ENCODE assay signal across 8 mouse cellular contexts in the genomic region with DNA sequence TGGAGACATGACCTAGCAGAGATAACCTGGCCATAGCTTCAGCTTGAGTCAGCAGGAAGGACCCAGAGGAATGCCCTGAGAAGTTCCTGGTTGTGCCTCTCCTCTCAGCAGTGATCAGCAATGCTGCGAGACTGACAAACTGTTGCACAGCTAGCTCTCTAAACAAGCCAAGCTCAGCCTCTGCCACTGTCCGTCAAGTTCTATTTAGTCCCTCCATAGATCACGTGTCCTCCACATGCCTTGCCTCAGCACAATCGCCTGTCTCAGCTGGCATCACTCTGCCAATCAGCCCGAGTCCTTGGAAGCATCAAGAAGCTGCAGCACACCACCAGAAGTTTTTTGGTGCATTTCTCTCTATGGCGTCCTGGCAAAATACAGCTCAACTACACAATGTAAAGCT. TPM values are rescaled to one million over a fixed set of nuclear protein-coding genes. Genes with fewer than 3 reads are reported as not detected.
DNase-seq lines count a peak whose midpoint lies in the region; ATAC-seq and TF ChIP-seq lines count a peak whose summit lies in the region.

No protein-coding gene starts in this region.

- ATAC-seq in hindbrain, embryonic 16.5 days = no peak
- peak; percentile 25 for ATAC-seq in Patski
- ATAC-seq in forebrain, embryonic 12.5 days (ENCODE audit: low FRiP score) = peak; percentile 46; the same call in 1 of the 2 replicates
- peak; percentile 27; the same call in 1 of the 2 replicates for ATAC-seq in midbrain, embryonic 11.5 days (ENCODE audit: low FRiP score)

- H3K9me3 ChIP-seq in hindbrain, embryonic 10.5 days = no peaks in the 10 kb centered on the region
- H3K9me3 ChIP-seq in hindbrain, embryonic 16.5 days (ENCODE audit: control insufficient read depth, low read length) = no peaks in the 10 kb centered on the region
- H3K9me3 ChIP-seq in forebrain, embryonic 12.5 days = no peaks in the 10 kb centered on the region
- no peaks in the 10 kb centered on the region for H3K9me3 ChIP-seq in midbrain, embryonic 11.5 days (ENCODE audit: control insufficient read depth, low read length)

- no peak overlapping the region for H3K27ac ChIP-seq in hindbrain, embryonic 10.5 days
- H3K27ac ChIP-seq in hindbrain, embryonic 16.5 days (ENCODE audit: low read depth, low read length) = no peak overlapping the region
- H3K27ac ChIP-seq in forebrain, embryonic 12.5 days = no peak overlapping the region
- H3K27ac ChIP-seq in midbrain, embryonic 11.5 days (ENCODE audit: low read depth, low read length) = no peak overlapping the region

- no peak for DNase-seq in hindbrain, embryonic 10.5 days (ENCODE audit: low spot score)
- DNase-seq in Patski (ENCODE audit: low read depth, low spot score) = no peak
- peak; percentile 83 for DNase-seq in midbrain, embryonic 11.5 days (ENCODE audit: low spot score, missing footprints)
- DNase-seq in B cell, adult 2 months = no peak
- DNase-seq in frontal cortex, postnatal 36 days (ENCODE audit: low spot score in 2 of 2) = no peak
- DNase-seq in adrenal gland, adult 8-10 months = no peak

- peak overlapping the region; percentile 55; the same call in 1 of the 2 replicates for H3K4me3 ChIP-seq in hindbrain, embryonic 10.5 days
- no peak overlapping the region for H3K4me3 ChIP-seq in hindbrain, embryonic 16.5 days (ENCODE audit: low read length)
- H3K4me3 ChIP-seq in forebrain, embryonic 12.5 days (replicated peaks) = no peak overlapping the region
- H3K4me3 ChIP-seq in midbrain, embryonic 11.5 days (ENCODE audit: low read depth, low read length) = no peak overlapping the region

- no peak overlapping the region for H3K9ac ChIP-seq in hindbrain, embryonic 16.5 days (ENCODE audit: low read depth, low read length)
- H3K9ac ChIP-seq in forebrain, embryonic 12.5 days = no peak overlapping the region
- no peak overlapping the region for H3K9ac ChIP-seq in midbrain, embryonic 11.5 days (ENCODE audit: low read length)

- peaks cover 18% of the 10 kb centered on the region for H3K27me3 ChIP-seq in hindbrain, embryonic 10.5 days (ENCODE audit: insufficient read depth, poor library complexity, severe bottlenecking)
- H3K27me3 ChIP-seq in hindbrain, embryonic 16.5 days (replicated peaks; ENCODE audit: control insufficient read depth, insufficient read depth, low read length) = peaks cover 4% of the 10 kb centered on the region; the same call in 1 of the 2 replicates
- no peaks in the 10 kb centered on the region for H3K27me3 ChIP-seq in Patski
- peaks cover 15% of the 10 kb centered on the region for H3K27me3 ChIP-seq in forebrain, embryonic 12.5 days
- H3K27me3 ChIP-seq in midbrain, embryonic 11.5 days (ENCODE audit: control insufficient read depth, insufficient read depth, low read length) = peaks cover 7% of the 10 kb centered on the region; the same call in 1 of the 2 replicates

- in situ Hi-C loops in Patski (cut with MboI; ENCODE audit: low pct_unique_long_range_greater_than_20kb) = no loop called here

- CTCF ChIA-PET in Patski (lab: Charles Lee) = interaction anchor here (1.5 to 2.8 kb wide), 4 partner anchors 9 to 20 kb away, joined by 4 to 7 read pairs (median 6); no protein-coding TSS in a partner anchor

- no peak for TF ChIP-seq CTCF in Patski (IDR thresholded peaks at IDR 0.05)

- no peak overlapping the region for H3K4me2 ChIP-seq in hindbrain, embryonic 16.5 days (ENCODE audit: low read length)
- peak overlapping the region; percentile 78; the same call in 1 of the 2 replicates for H3K4me2 ChIP-seq in forebrain, embryonic 12.5 days
- H3K4me2 ChIP-seq in midbrain, embryonic 11.5 days = peak overlapping the region; percentile 79; the same call in 1 of the 2 replicates

- H3K36me3 ChIP-seq in hindbrain, embryonic 10.5 days = peaks cover 4% of the 10 kb centered on the region; the same call in 1 of the 2 replicates
- no peaks in the 10 kb centered on the region for H3K36me3 ChIP-seq in hindbrain, embryonic 16.5 days (ENCODE audit: control insufficient read depth, insufficient read depth, low read length)
- H3K36me3 ChIP-seq in forebrain, embryonic 12.5 days (replicated peaks) = no peaks in the 10 kb centered on the region
- no peaks in the 10 kb centered on the region for H3K36me3 ChIP-seq in midbrain, embryonic 11.5 days (ENCODE audit: control insufficient read depth, insufficient read depth, low read length)

- WGBS in hindbrain, embryonic 10.5 days = 62% methylated on average over 6 of the region's 6 CpGs
- 48% methylated on average over 6 of the region's 6 CpGs for WGBS in hindbrain, embryonic 16.5 days
- 63% methylated on average over 6 of the region's 6 CpGs for WGBS in forebrain, embryonic 12.5 days
- WGBS in midbrain, embryonic 11.5 days = 53% methylated on average over 6 of the region's 6 CpGs

- peaks cover 11% of the 10 kb centered on the region for H3K4me1 ChIP-seq in hindbrain, embryonic 10.5 days (replicated peaks)
- peaks cover 3% of the 10 kb centered on the region; the same call in 1 of the 2 replicates for H3K4me1 ChIP-seq in hindbrain, embryonic 16.5 days (ENCODE audit: control insufficient read depth, insufficient read depth, low read depth, low read length)
- H3K4me1 ChIP-seq in forebrain, embryonic 12.5 days = peaks cover 7% of the 10 kb centered on the region
- H3K4me1 ChIP-seq in midbrain, embryonic 11.5 days (ENCODE audit: control insufficient read depth, insufficient read depth, low read length) = peaks cover 4% of the 10 kb centered on the region; the same call in 1 of the 2 replicates

- POLR2A ChIA-PET in Patski (lab: Charles Lee) = no interaction called here

RNA-seq across cellular contexts. Expression of a gene that starts 20.4 kb away (rescaled TPM):
- polyA plus RNA-seq in hindbrain, embryonic 10.5 days (2016; fragmentation: Nextera tagmentation; extraction: Ambion mirVana) = 22.1 and 25.3 TPM in 2 replicates
- polyA plus RNA-seq in hindbrain, embryonic 16.5 days (2015; fragmentation: Nextera tagmentation; extraction: Ambion mirVana) = 24.1 and 25.8 TPM in 2 replicates
- polyA plus RNA-seq in Patski (2021) = 25.1 TPM
- polyA plus RNA-seq in forebrain, embryonic 12.5 days (2016; fragmentation: Nextera tagmentation; extraction: Ambion mirVana) = 22.8 and 23.3 TPM in 2 replicates
- polyA plus RNA-seq in midbrain, embryonic 11.5 days (2014; fragmentation: Nextera tagmentation; extraction: Ambion mirVana) = 29.4 and 30.1 TPM in 2 replicates
- 10 to 100 TPM in 3 of 4 experiments, 1 to 10 TPM in 1; 9.7 to 20.9 (median 12.7) TPM for total RNA-seq in adrenal gland, adult 8-10 months (2022)

RNA-seq across cellular contexts. Expression of a gene that starts 21.0 kb away (rescaled TPM):
- 35.5 and 42.4 TPM in 2 replicates for polyA plus RNA-seq in hindbrain, embryonic 10.5 days (2016; fragmentation: Nextera tagmentation; extraction: Ambion mirVana)
- polyA plus RNA-seq in hindbrain, embryonic 16.5 days (2015; fragmentation: Nextera tagmentation; extraction: Ambion mirVana) = 82.8 and 91.4 TPM in 2 replicates
- polyA plus RNA-seq in Patski (2021) = 37.4 TPM
- polyA plus RNA-seq in forebrain, embryonic 12.5 days (2016; fragmentation: Nextera tagmentation; extraction: Ambion mirVana) = 104 and 108 TPM in 2 replicates
- 69.2 and 80.3 TPM in 2 replicates for polyA plus RNA-seq in midbrain, embryonic 11.5 days (2014; fragmentation: Nextera tagmentation; extraction: Ambion mirVana)
- total RNA-seq in adrenal gland, adult 8-10 months (2022) = 10 to 100 TPM; 27.4 to 44.4 (median 37.9) TPM
